Mouse (Mus musculus) kidney, postnatal 0 days (tissue): ENCODE results near the gene Rnf180. TPM values are rescaled to one million over a fixed set of nuclear protein-coding genes. Genes with fewer than 3 reads are reported as not detected.

Source experiments
- ATAC-seq: fragments of 200-750 bp; cut with Nextera tagmentation; replicated peaks from 2 replicates; pipeline ENCODE4 v1.8.0; 2017; ENCODE audit warnings: low read depth, moderate number of reproducible peaks, moderate TSS enrichment, moderate library complexity; ENCODE audit not compliant: low FRiP score
- DNase-seq: peaks from one replicate; pipeline ENCODE4 v3.0.0-alpha.2; 2016; ENCODE audit warnings: low spot score
- H3K27ac ChIP-seq: fragments of 300-500 bp; sonication (generic); 2 replicates; pipeline ENCODE4 v1.5.1; 2014; ENCODE audit warnings: mild to moderate bottlenecking
- H3K27me3 ChIP-seq: fragments of 300-500 bp; sonication (generic); 2 replicates; pipeline ENCODE4 v1.6.1; 2014; ENCODE audit warnings: low read length, mixed read lengths; ENCODE audit not compliant: insufficient read depth
- H3K36me3 ChIP-seq: fragments of 300-500 bp; sonication (generic); 2 replicates; pipeline ENCODE4 v1.6.1; 2014; ENCODE audit warnings: low read length, mixed read lengths; ENCODE audit not compliant: insufficient read depth
- H3K4me1 ChIP-seq: fragments of 300-500 bp; sonication (generic); replicated peaks from 2 replicates; pipeline ENCODE4 v1.6.1; 2014; ENCODE audit warnings: antibody characterized with exemption, low read length, mixed read lengths; ENCODE audit not compliant: insufficient read depth
- H3K4me2 ChIP-seq: fragments of 300-500 bp; sonication (generic); 2 replicates; pipeline ENCODE4 v1.6.1; 2014; ENCODE audit warnings: mild to moderate bottlenecking, low read length, moderate library complexity, mixed read lengths
- H3K4me3 ChIP-seq: fragments of 300-500 bp; sonication (generic); replicated peaks from 2 replicates; pipeline ENCODE4 v1.5.1; 2014; ENCODE audit warnings: low read depth, low read length
- H3K9ac ChIP-seq: fragments of 300-500 bp; sonication (generic); 2 replicates; pipeline ENCODE4 v1.6.1; 2014; ENCODE audit warnings: low read depth, low read length
- H3K9me3 ChIP-seq: fragments of 300-500 bp; sonication (generic); replicated peaks from 2 replicates; pipeline ENCODE4 v1.6.1; 2016; ENCODE audit warnings: low read length, inconsistent platforms, mixed read lengths
- CTCF ChIP-seq: IDR thresholded peaks from 2 replicates; pipeline ENCODE4 v1.5.1; 2016; ENCODE audit warnings: antibody characterized with exemption, low read depth, mild to moderate bottlenecking, moderate library complexity
- WGBS: fragments of 180-500 bp; shearing (Covaris S2); extraction: QIAGEN DNeasy Blood & Tissue Kit; methylation state at CpG from one replicate; pipeline ENCODE4 v1.1.7; 2014; 5-methylcytosine and 5-hydroxymethylcytosine counted together
- polyA plus RNA-seq: library from polyadenylated mRNA; unstranded; fragments of >200 nt; fragmentation: Nextera tagmentation; extraction: Ambion mirVana; gene quantifications from 2 replicates; pipeline ENCODE4 v1.2.1, GENCODE M21; 2015

Rnf180 gene
- polyA plus RNA-seq, 1 experiment from 2014 or later, result 7.3 TPM

DNA sequence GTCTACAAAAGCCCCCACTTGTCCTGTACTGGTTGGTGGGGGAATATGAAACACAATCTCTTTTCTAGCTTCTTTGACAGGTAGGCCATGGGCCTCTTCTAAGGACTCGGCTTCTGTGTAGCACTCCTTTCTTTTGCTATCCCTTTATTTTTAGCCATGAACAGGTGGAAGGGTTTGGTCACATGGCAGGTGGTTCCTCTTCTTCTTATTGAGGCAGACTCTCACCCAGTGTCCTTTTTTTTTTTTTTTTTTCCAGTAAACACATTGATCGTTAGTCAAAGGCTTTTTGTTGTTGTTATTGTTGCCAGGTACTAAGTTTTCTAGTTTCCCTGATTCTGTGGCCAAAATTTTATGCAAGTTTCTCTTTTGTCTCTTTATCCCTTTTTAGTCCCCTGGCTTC, 4.0 kb downstream of the Rnf180 start:
- Histone ChIP-seq H3K4me1 (0 out of 2 replicates have a peak, but pooled peaks cover 3% of the 10 kb centered on the region), H3K9me3 (no peaks in the 10 kb centered on the region), H3K27me3 (no peaks in the 10 kb centered on the region), H3K4me3 (no peak overlapping the region), H3K36me3 (no peaks in the 10 kb centered on the region), H3K9ac (no peak overlapping the region), H3K4me2 (no peak overlapping the region), H3K27ac (no peak overlapping the region)
- WGBS, result 93% methylated on average over 2 of the region's 2 CpGs
- DNase-seq (no peak), ATAC-seq (no peak)
- no peak for TF ChIP-seq CTCF

DNA sequence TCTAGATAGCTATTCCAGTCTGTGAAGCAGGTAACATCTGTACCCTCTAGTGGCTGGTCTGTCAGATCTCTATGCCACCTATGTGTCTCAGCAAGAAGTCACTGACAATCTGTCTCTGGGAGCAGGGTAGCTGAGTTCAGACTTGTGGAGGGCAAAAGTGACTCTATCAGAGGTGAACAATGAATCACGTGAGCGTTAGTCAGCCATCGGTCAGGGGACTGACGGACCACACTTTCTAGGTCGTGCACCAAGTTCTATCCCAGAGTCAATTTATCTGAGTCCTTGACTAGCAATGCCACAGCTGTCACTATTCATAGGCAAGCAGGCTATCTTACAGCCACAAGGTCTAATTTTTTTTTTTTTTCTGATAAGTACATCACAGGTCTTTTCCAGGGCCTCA, 4.6 kb downstream of the Rnf180 start:
- Histone ChIP-seq H3K9ac (no peak overlapping the region), H3K27me3 (no peaks in the 10 kb centered on the region), H3K4me3 (no peak overlapping the region), H3K9me3 (no peaks in the 10 kb centered on the region), H3K27ac (no peak overlapping the region), H3K36me3 (no peaks in the 10 kb centered on the region), H3K4me1 (0 out of 2 replicates have a peak, but pooled peaks cover 3% of the 10 kb centered on the region), H3K4me2 (no peak overlapping the region)
- no peak for DNase-seq
- WGBS, result 89% methylated on average over 5 of the region's 5 CpGs
- ATAC-seq, result no peak
- no peak for TF ChIP-seq CTCF

- DNase-seq, result no peak
- H3K27me3 ChIP-seq, result no peaks in the 10 kb centered on the region
- 38% methylated on average over 8 of the region's 8 CpGs for WGBS
- no peaks in the 10 kb centered on the region for H3K9me3 ChIP-seq
- H3K36me3 ChIP-seq, result no peaks in the 10 kb centered on the region
- no peaks in the 10 kb centered on the region for H3K4me1 ChIP-seq
- H3K4me2 ChIP-seq, result no peak overlapping the region
- H3K9ac ChIP-seq, result no peak overlapping the region
- no peak for TF ChIP-seq CTCF
- H3K4me3 ChIP-seq, result no peak overlapping the region
- H3K27ac ChIP-seq, result no peak overlapping the region
- ATAC-seq, result no peak
Observed at GRCm38 (mm10) chr13:105279397-105280018, 15.1 kb downstream of the Rnf180 start.

DNA sequence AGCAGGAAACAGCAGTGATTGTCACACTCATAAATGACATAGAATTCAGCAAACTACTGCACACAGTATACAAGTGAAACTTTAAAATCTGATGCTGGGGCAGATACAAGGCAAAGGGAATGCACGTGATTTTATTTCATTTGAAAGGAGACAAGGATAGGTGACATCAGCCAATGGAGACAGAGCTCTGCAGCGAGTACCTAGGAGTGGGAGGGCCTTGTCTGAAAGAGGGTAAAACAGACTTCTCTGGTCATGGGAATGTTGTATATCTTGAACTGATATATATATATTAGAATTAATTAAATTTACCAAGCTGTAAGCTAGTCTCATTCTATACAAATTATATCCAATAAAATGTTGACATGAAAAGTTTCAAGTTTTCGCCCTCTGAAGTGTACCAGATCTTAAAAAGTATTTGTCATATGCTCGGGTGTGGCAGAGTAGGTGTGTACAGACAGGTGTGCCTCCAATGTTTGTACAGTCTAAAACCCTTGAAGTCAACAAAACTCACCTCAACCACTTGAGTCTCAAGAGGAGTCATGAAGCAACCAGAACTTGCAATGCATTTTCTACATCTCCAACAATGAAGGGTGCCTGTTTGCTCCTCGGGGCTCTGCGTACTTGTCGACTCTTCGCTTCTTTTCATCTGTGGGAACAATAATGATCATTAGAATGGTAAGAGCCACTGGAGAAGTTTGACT, 24.1 kb downstream of the Rnf180 start:
- no peak for DNase-seq
- H3K27ac ChIP-seq, result no peak overlapping the region
- H3K9ac ChIP-seq, result no peak overlapping the region
- no peak for ATAC-seq
- no peaks in the 10 kb centered on the region for H3K27me3 ChIP-seq
- TF ChIP-seq CTCF, result no peak
- no peaks in the 10 kb centered on the region for H3K4me1 ChIP-seq
- H3K9me3 ChIP-seq, result no peaks in the 10 kb centered on the region
- H3K4me2 ChIP-seq, result no peak overlapping the region
- 95% methylated on average over 8 of the region's 8 CpGs for whole genome bisulfite sequencing
- no peak overlapping the region for H3K4me3 ChIP-seq
- H3K36me3 ChIP-seq, result no peaks in the 10 kb centered on the region

DNA sequence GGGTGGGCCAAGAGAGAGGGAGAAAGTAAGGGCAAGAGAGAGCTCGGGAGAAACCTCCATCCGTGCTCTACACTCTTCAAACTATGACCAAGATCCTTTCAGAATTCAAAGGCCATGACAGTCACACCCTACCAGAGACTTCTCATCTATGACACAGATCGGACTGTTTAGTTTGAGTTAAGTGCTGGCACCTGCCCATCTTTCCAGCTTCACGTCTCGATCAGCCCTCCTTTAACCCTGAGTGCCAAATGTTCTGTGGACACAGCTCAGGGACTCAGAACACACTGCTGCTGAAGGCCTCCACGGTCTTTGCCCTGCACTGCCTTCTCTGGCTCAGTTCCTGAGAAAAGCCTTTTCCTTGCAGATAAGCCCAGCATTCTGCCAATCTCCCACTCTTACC, 27.2 kb downstream of the Rnf180 start:
- Histone ChIP-seq H3K4me1 (no peaks in the 10 kb centered on the region), H3K27me3 (no peaks in the 10 kb centered on the region), H3K27ac (no peak overlapping the region), H3K4me2 (no peak overlapping the region), H3K9me3 (no peaks in the 10 kb centered on the region), H3K4me3 (no peak overlapping the region), H3K36me3 (no peaks in the 10 kb centered on the region), H3K9ac (no peak overlapping the region)
- no peak for TF ChIP-seq CTCF
- ATAC-seq (no peak), DNase-seq (no peak)
- WGBS, result 74% methylated on average over 6 of the region's 6 CpGs

DNA sequence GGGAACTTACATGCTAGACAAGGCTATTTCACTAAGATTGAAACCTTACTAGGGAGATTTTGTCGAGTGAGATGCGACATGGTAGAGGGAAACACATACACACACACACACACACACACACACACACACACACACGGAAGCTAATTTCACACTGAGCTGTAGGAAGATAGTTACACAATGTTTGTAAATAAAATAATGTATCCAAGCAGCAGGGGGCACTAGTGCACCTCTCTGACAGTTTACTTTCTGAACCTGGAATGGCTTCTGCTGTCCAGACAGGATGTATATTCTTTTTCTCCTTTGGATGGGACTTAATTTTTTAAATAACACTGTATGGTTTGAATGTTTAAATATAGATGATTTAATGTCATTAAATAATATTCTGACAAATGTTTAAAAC, 27.9 kb downstream of the Rnf180 start:
- H3K27ac ChIP-seq, result no peak overlapping the region
- WGBS, result 56% methylated on average over 3 of the region's 3 CpGs
- H3K4me3 ChIP-seq, result no peak overlapping the region
- no peak overlapping the region for H3K4me2 ChIP-seq
- no peaks in the 10 kb centered on the region for H3K27me3 ChIP-seq
- peak; percentile 84 for TF ChIP-seq CTCF
- ATAC-seq (no peak; the same call in 1 of the 2 replicates), DNase-seq (peak; percentile 72)
- H3K4me1 ChIP-seq, result no peaks in the 10 kb centered on the region
- no peaks in the 10 kb centered on the region for H3K9me3 ChIP-seq
- no peaks in the 10 kb centered on the region for H3K36me3 ChIP-seq
- no peak overlapping the region for H3K9ac ChIP-seq
